Mouse (Mus musculus): ENCODE measurements at regions not wholly inside any gene's neighbourhood (a gene's known extent, or its start where the extent isn't known, plus 50 kb on each side); places are given as distances from the start of the nearest gene placed in this dataset.
A peak's percentile ranks its signal among the peaks of the same experiment; 100 is the strongest.

GRCm38 (mm10) chr19:6645912-6646311 is 103.1 kb upstream of the Slc22a12 start:
- DNase-seq (ENCODE audit: low read depth), result no peak

DNA sequence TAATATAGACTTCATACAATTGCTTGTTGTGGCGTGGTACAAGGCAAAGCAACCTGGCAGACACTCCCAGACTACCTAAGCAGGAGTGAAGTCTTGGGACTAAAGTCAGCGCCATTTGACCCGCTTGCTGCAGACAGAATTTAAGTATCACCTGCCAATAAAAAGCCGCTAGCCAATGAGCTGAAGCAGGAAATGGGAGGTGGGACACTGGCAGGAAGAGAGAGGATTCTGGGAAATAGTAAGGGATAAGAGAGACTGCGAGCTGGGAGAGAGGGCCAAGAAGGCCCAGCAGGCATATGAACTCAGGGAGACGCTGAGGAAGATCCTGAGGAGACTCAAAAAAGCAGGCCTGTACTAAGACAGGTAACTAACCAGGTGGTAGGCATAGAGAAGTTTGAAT is 102.0 kb upstream of the Slc22a12 start:
- no peak for DNase-seq (ENCODE audit: low read depth)

DNA sequence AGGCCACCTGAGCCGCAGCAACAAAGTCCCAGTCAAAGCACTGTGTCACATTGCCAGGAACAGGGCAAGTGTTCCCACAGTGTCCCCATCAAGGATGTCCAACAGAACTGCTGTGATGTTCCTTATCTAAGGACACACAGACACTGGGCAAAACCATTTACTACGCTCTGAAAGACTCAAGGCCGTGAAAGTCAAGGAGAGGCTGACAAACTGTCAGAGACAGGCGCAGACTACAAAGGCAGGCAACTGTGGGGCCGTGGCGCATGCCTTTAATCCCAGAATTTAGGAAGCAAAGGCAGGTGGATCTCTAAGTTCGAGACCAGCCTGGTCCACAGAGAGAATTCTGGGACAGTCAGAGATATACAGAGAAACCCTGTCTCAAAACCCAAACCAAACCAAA is 96.8 kb upstream of the Slc22a12 start:
- no peak for DNase-seq (ENCODE audit: low read depth)

DNA sequence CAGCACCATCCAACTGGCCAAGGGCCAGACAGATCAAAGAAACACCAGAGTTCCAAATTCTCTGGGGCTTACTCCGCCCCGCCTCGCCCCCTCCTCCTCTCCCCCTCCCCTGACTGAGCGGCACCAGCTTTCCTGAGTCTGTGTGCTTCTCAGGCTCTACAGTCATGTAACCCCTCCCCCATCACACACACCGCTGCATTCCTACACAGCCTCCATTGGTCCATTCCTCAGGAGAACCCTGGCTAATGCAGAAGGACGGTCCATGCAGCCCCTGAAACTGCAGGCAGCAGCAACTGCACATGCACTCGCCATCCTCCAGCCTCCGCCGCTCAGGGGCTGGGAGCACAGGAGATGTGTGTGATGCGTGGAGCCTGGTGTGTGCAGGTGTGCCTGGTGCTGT is 90.6 kb upstream of the Slc22a12 start:
- DNase-seq (ENCODE audit: low read depth), result no peak

DNA sequence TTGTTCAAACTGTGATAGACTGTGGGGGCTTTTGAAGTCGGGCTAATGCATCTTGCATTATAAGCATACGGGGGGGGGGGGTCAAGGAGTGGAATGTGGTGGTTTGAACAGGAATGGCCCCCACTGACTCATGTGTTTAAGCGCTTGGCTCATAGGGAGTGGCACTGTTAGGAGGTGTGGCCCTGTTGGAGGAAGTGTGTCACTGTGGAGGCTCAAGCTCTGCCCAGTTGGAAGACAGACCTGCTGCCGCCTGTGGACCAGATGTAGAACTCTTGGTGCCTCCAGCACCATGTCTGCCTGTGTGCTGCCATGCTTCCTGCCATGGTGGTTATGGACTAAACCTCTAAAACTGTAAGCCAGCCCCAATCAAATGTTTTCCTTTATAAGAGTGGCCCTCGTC is 89.0 kb upstream of the Slc22a12 start:
- DNase-seq (ENCODE audit: low read depth), result peak; percentile 38

- no peak for DNase-seq (ENCODE audit: low read depth)
Observed at GRCm38 (mm10) chr19:6630613-6630940, 87.7 kb upstream of the Slc22a12 start.

DNA sequence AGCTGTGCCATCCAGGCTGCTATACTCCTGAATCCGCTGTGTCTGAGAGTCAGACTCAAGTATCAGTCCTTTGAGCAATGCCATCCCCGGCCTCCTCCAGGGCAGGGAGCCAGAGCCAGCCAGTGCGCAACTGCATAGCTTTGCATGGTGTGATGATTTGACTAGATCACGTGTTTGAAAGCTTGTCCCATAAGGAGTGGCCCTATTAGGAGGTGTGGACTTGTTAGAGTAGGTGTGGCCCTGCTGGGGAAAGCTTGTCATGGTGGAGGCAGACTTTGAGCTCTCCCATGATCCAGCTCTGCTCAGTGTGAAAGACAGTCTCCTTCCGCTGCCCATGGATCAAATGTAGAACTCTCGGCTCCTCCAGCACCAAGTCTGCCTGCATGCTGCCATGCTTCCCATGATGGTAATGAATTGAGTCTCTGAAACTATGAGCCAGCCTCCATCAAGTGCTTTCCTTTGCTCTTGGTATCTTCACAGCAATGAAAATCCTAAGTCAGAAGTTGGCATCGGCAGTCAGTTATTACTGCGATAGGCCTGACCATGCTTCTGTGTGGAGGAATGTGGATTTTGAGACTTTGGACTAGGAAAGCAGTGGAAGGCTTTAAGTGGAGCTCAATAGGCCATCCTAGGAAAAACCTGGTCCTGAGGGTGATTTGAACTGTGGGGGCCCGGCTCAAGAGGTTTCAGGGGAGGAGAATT is 87.2 kb upstream of the Slc22a12 start:
- no peak for DNase-seq (ENCODE audit: low read depth)

GRCm38 (mm10) chr19:6625574-6625973 is 82.7 kb upstream of the Slc22a12 start:
- no peak for DNase-seq (ENCODE audit: low read depth)

- DNase-seq (ENCODE audit: low read depth), result no peak
Observed at GRCm38 (mm10) chr19:6621023-6621422, 78.2 kb upstream of the Slc22a12 start.

- DNase-seq (ENCODE audit: low read depth), result no peak
Observed at GRCm38 (mm10) chr19:6619546-6619945, 76.7 kb upstream of the Slc22a12 start.

DNA sequence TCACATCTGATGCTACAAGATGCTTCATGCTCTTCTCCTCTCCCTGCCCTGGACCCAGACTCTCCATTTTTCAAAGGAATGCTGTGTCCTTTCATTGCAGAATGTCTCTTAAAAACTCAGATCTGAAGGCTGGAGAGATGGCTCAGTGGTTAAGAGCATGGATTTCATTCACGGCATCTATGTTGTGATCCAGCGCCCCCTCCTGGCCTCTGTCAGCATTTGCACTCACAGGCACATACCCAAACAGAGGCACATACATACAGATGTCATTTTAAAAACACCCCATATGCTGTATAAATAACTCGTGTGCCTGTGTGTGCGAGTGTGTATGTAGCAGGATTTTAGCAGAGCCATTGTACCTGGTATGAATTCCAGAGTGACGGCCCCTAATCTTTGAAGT is 73.8 kb upstream of the Slc22a12 start:
- DNase-seq (ENCODE audit: low read depth), result no peak

- no peak for DNase-seq (ENCODE audit: low read depth)
Observed at GRCm38 (mm10) chr19:6612441-6612840, 69.6 kb upstream of the Slc22a12 start.

- no peak for DNase-seq (ENCODE audit: low read depth)
Observed at GRCm38 (mm10) chr19:6611921-6612320, 69.1 kb upstream of the Slc22a12 start.

DNA sequence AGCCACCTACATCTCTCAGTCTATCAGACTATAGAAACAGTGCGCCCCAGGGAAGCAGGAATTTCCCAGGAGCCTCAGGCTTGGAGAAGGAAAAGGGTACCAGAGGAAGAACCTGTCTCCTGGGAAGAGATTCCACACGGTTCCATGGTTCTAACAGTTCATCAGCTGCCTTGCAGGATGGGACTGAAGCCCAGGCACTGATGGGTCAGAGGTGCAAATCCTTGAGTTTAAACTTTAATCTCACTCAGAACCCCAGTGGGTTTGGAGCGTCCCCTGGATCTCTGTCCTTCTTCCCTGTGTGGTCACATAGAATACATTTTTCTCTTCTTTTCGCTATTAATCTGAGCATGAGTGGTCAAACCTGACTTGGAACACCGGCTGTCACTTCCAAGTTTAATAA is 67.9 kb upstream of the Slc22a12 start:
- no peak for DNase-seq (ENCODE audit: low read depth)

DNA sequence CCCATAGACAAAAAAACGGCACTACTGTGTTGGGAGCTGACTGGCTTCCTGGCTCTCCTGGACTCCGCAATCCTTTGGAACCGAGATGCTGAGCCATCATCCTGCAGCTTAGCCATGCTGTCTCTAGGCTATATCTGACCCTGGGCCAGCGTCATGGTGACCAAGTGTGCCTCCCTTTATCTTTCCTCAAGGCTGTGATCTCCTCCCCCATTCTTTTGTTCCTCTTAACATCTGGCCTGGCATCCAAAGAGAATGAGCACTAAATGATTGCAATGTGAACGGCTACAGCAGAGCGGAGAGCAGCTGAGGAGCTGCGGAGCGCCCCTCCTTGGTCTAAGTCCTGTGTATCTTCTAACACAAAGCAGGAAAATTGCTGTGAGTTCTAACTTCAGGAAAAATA is 67.2 kb upstream of the Slc22a12 start:
- no peak for DNase-seq (ENCODE audit: low read depth)

DNA sequence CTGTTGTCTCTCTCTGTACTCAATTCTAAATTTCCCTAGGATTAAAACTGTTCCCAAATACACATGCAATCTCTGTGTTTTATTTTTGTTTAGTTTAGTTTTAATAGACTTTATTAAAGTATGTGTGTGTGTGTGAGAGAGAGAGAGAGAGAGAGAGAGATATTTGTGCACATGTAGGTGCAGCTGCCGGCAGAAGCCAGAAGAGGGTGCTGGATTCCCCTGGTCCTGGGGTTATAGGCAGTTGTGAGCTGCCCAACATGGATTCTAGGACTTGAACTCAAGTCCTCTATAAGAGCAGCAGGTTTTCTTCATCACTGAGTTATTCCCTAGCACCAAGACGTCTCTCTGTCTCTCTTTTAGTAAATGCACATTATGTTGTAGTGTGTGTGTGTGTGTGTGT is 64.7 kb upstream of the Slc22a12 start:
- DNase-seq (ENCODE audit: low read depth), result no peak

DNA sequence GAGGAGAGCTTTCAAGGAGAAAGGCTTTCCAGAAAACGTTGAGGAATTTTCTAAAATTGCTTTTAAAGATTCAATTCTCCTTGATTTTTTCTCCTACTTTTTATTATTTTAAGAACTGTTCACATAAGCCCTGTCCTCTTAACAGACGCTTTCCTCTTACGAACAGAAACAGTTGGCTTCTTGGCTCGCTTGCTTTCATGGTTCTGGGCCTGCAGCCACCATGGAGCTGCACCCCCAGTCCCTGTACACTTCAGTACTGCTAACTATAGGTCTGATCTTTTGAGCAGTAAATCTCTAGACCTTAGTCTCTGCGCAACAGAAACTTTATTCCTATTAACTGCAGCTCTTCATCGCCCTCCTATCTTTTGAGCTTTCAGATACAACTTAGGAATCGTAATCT is 63.8 kb upstream of the Slc22a12 start:
- DNase-seq (ENCODE audit: low read depth), result no peak

DNA sequence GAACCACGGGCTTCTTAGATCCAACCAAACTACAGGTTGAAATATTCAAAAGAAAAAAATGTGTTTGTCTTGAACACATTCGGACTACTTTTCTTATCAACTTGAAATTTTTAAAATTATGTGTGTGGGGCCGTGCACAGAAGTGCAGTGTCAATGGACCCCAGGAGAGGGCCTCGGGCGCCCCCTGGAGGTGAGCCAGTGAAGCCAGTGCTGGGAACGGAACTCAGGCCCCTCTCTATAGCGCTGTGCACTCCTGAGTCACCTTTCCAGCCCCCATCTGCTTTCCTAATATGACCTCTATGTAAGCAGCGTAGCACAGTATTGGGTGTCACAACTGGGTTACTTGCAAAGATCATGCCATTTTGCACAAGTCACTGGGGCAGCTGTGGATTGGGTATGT is 61.9 kb upstream of the Slc22a12 start:
- no peak for DNase-seq (ENCODE audit: low read depth)

DNA sequence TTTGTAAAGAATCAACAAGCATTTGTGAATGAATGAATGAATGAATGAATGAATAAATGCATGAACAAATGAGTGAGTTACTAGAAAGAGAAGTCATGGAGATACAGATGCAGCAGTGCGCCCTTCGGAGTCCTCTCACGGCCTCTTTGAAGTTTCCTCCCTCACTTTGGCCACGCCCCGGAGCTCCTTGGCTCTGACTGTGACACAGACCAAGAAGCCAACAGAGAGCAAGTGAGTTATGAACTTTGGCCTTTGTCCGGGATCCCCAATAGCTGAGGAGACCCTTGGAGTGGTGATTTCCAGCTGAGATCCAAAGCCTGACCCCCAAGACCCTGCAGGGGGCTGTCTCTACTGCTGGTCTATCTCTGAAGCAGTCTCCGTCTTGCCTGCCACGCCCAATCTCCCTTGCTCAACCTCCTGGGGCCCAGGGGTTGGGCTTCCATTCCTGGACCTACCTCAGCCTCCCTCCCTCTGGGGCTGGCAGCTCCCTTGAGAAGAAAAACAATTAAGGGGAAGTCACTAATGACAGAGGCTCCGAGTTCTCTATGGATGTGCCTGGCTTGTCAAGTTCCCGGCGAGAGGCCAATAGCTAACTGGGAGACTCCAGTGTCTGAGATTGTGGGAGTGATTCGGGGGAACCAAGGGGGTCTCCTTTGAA is 58.2 kb upstream of the Slc22a12 start:
- no peak for DNase-seq (ENCODE audit: low read depth)

DNA sequence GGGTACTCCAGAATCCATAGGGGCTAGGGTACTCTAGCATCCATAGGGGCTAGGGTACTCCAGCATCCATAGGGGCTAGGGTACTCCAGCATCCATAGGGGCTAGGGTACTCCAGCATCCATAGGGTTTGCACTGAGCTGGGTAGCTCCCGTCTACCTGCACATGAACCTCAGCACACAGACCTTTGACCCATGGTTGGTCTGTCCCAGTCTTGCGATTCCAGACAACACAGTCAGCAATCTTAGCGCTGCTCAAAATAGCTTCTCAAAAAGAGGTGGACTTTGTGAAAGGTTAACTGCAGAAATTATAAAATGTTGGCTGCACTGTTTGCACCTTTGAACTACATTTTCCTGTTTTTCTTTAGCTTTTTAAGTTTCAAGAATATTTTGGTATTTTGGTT is 56.4 kb upstream of the Slc22a12 start:
- DNase-seq (ENCODE audit: low read depth), result no peak

- no peak for DNase-seq (ENCODE audit: low read depth)
Observed at GRCm38 (mm10) chr19:6598186-6598585, 55.4 kb upstream of the Slc22a12 start.

- DNase-seq (ENCODE audit: low read depth), result no peak
Observed at GRCm38 (mm10) chr19:6595801-6596200, 53.0 kb upstream of the Slc22a12 start.

Measured in NIH3T3 (cell line).